Mouse (Mus musculus) fat pad, adult 2 months (tissue): ENCODE results near the gene Zfp811.

Source experiments
- DNase-seq: peaks from one replicate; pipeline ENCODE4 v3.0.0-alpha.2; 2011; ENCODE audit warnings: low read depth, low spot score; ENCODE audit errors: extremely low read depth

The Zfp811 gene

GRCm38 (mm10) chr17:32757331-32757730, 52.4 kb downstream of the Zfp811 start:
- DNase-seq = no peak

GRCm38 (mm10) chr17:32753634-32754033, 56.1 kb downstream of the Zfp811 start:
- no peak for DNase-seq

- no peak for DNase-seq
These were observed 56.8 kb downstream of the Zfp811 start for GRCm38 (mm10) chr17:32752813-32753360.

GRCm38 (mm10) chr17:32750611-32751010, 59.1 kb downstream of the Zfp811 start:
- no peak for DNase-seq
